Mouse (Mus musculus): Measurements from ENCODE around the gene Optc. TPM values are rescaled to one million over a fixed set of nuclear protein-coding genes. Genes with fewer than 3 reads are reported as not detected.

Gene Optc
- polyA plus RNA-seq, 1 experiment from 2014 or later: 2.2 TPM

- Histone ChIP-seq H3K9ac (replicated peaks; ENCODE audit: low read depth, low read length) (no peak overlapping the region), H3K36me3 (ENCODE audit: control insufficient read depth, insufficient read depth) (no peaks in the 10 kb centered on the region), H3K27ac (ENCODE audit: low read length) (no peak overlapping the region), H3K4me3 (replicated peaks; ENCODE audit: low read length) (no peak overlapping the region), H3K4me2 (ENCODE audit: low read length) (no peak overlapping the region), H3K9me3 (ENCODE audit: control insufficient read depth, low read length) (no peaks in the 10 kb centered on the region), H3K27me3 (replicated peaks; ENCODE audit: control insufficient read depth, insufficient read depth, low read length) (no peaks in the 10 kb centered on the region), H3K4me1 (replicated peaks; ENCODE audit: control insufficient read depth, insufficient read depth, low read length) (peaks cover 30% of the 10 kb centered on the region)
- ATAC-seq: no peak
- 83% methylated on average over 7 of the region's 7 CpGs for WGBS
These were observed 2.3 kb upstream of the Optc start for GRCm38 (mm10) chr1:133910108-133910507.

GRCm38 (mm10) chr1:133908659-133909575 is 1.1 kb upstream of the Optc start:
- H3K27me3 ChIP-seq (replicated peaks; ENCODE audit: control insufficient read depth, insufficient read depth, low read length): no peaks in the 10 kb centered on the region
- no peaks in the 10 kb centered on the region for H3K9me3 ChIP-seq (ENCODE audit: control insufficient read depth, low read length)
- H3K36me3 ChIP-seq (ENCODE audit: control insufficient read depth, insufficient read depth): no peaks in the 10 kb centered on the region
- WGBS: 8% methylated on average over 27 of the region's 27 CpGs
- peak overlapping the region; percentile 84 for H3K4me2 ChIP-seq (ENCODE audit: low read length)
- peaks cover 30% of the 10 kb centered on the region for H3K4me1 ChIP-seq (replicated peaks; ENCODE audit: control insufficient read depth, insufficient read depth, low read length)
- ATAC-seq: peak; percentile 57
- H3K9ac ChIP-seq (replicated peaks; ENCODE audit: low read depth, low read length): peak overlapping the region; percentile 55
- peak overlapping the region; percentile 41 for H3K4me3 ChIP-seq (replicated peaks; ENCODE audit: low read length)
- H3K27ac ChIP-seq (ENCODE audit: low read length): peak overlapping the region; percentile 79

GRCm38 (mm10) chr1:133906420-133906819 is 1.4 kb downstream of the Optc start:
- H3K27ac ChIP-seq (ENCODE audit: low read length): no peak overlapping the region
- no peak overlapping the region for H3K4me3 ChIP-seq (replicated peaks; ENCODE audit: low read length)
- peaks cover 30% of the 10 kb centered on the region for H3K4me1 ChIP-seq (replicated peaks; ENCODE audit: control insufficient read depth, insufficient read depth, low read length)
- H3K9ac ChIP-seq (replicated peaks; ENCODE audit: low read depth, low read length): no peak overlapping the region
- no peaks in the 10 kb centered on the region for H3K9me3 ChIP-seq (ENCODE audit: control insufficient read depth, low read length)
- WGBS: 23% methylated on average over 12 of the region's 12 CpGs
- H3K27me3 ChIP-seq (replicated peaks; ENCODE audit: control insufficient read depth, insufficient read depth, low read length): no peaks in the 10 kb centered on the region
- no peaks in the 10 kb centered on the region for H3K36me3 ChIP-seq (ENCODE audit: control insufficient read depth, insufficient read depth)
- H3K4me2 ChIP-seq (ENCODE audit: low read length): no peak overlapping the region
- ATAC-seq: no peak

- WGBS: 66% methylated on average over 9 of the region's 9 CpGs
- Histone ChIP-seq H3K27me3 (replicated peaks; ENCODE audit: control insufficient read depth, insufficient read depth, low read length) (no peaks in the 10 kb centered on the region), H3K4me1 (replicated peaks; ENCODE audit: control insufficient read depth, insufficient read depth, low read length) (no peaks in the 10 kb centered on the region), H3K4me2 (ENCODE audit: low read length) (no peak overlapping the region), H3K27ac (ENCODE audit: low read length) (no peak overlapping the region), H3K9ac (replicated peaks; ENCODE audit: low read depth, low read length) (no peak overlapping the region), H3K9me3 (ENCODE audit: control insufficient read depth, low read length) (no peaks in the 10 kb centered on the region), H3K4me3 (replicated peaks; ENCODE audit: low read length) (no peak overlapping the region), H3K36me3 (ENCODE audit: control insufficient read depth, insufficient read depth) (no peaks in the 10 kb centered on the region)
- ATAC-seq: no peak
These were observed 7.0 kb downstream of the Optc start for GRCm38 (mm10) chr1:133900825-133901224.

- no peak overlapping the region for H3K9ac ChIP-seq (replicated peaks; ENCODE audit: low read depth, low read length)
- no peak overlapping the region for H3K27ac ChIP-seq (ENCODE audit: low read length)
- H3K4me1 ChIP-seq (replicated peaks; ENCODE audit: control insufficient read depth, insufficient read depth, low read length): no peaks in the 10 kb centered on the region
- 76% methylated on average over 9 of the region's 9 CpGs for WGBS
- H3K27me3 ChIP-seq (replicated peaks; ENCODE audit: control insufficient read depth, insufficient read depth, low read length): no peaks in the 10 kb centered on the region
- H3K4me3 ChIP-seq (replicated peaks; ENCODE audit: low read length): no peak overlapping the region
- H3K9me3 ChIP-seq (ENCODE audit: control insufficient read depth, low read length): no peaks in the 10 kb centered on the region
- ATAC-seq: no peak
- H3K36me3 ChIP-seq (ENCODE audit: control insufficient read depth, insufficient read depth): no peaks in the 10 kb centered on the region
- H3K4me2 ChIP-seq (ENCODE audit: low read length): no peak overlapping the region
These were observed 8.7 kb downstream of the Optc start for GRCm38 (mm10) chr1:133899043-133899542.

GRCm38 (mm10) chr1:133897293-133897692 is 10.5 kb downstream of the Optc start:
- no peaks in the 10 kb centered on the region for H3K27me3 ChIP-seq (replicated peaks; ENCODE audit: control insufficient read depth, insufficient read depth, low read length)
- no peak overlapping the region for H3K9ac ChIP-seq (replicated peaks; ENCODE audit: low read depth, low read length)
- no peak overlapping the region for H3K27ac ChIP-seq (ENCODE audit: low read length)
- no peaks in the 10 kb centered on the region for H3K36me3 ChIP-seq (ENCODE audit: control insufficient read depth, insufficient read depth)
- WGBS: 66% methylated on average over 6 of the region's 6 CpGs
- no peak for ATAC-seq
- H3K9me3 ChIP-seq (ENCODE audit: control insufficient read depth, low read length): no peaks in the 10 kb centered on the region
- H3K4me1 ChIP-seq (replicated peaks; ENCODE audit: control insufficient read depth, insufficient read depth, low read length): no peaks in the 10 kb centered on the region
- H3K4me2 ChIP-seq (ENCODE audit: low read length): no peak overlapping the region
- no peak overlapping the region for H3K4me3 ChIP-seq (replicated peaks; ENCODE audit: low read length)

GRCm38 (mm10) chr1:133891489-133891888 is 16.3 kb downstream of the Optc start:
- WGBS: 40% methylated on average over 5 of the region's 5 CpGs
- ATAC-seq: no peak

GRCm38 (mm10) chr1:133889949-133890598 is 17.7 kb downstream of the Optc start:
- peak overlapping the region; percentile 4; the same call in 1 of the 2 replicates for H3K4me3 ChIP-seq (replicated peaks; ENCODE audit: low read length)
- no peaks in the 10 kb centered on the region for H3K9me3 ChIP-seq (ENCODE audit: control insufficient read depth, low read length)
- H3K36me3 ChIP-seq (ENCODE audit: control insufficient read depth, insufficient read depth): no peaks in the 10 kb centered on the region
- WGBS: 15% methylated on average over 20 of the region's 20 CpGs
- 0 out of 2 replicates have a peak, but pooled peaks have one; percentile 27 for ATAC-seq
- no peak overlapping the region for H3K27ac ChIP-seq (ENCODE audit: low read length)
- H3K4me1 ChIP-seq (replicated peaks; ENCODE audit: control insufficient read depth, insufficient read depth, low read length): peaks cover 25% of the 10 kb centered on the region
- peak overlapping the region; percentile 40; the same call in 1 of the 2 replicates for H3K9ac ChIP-seq (replicated peaks; ENCODE audit: low read depth, low read length)
- no peaks in the 10 kb centered on the region for H3K27me3 ChIP-seq (replicated peaks; ENCODE audit: control insufficient read depth, insufficient read depth, low read length)
- H3K4me2 ChIP-seq (ENCODE audit: low read length): peak overlapping the region; percentile 39

More at GRCm38 (mm10) chr1:133891489-133891888, 16.3 kb downstream of the Optc start:
- H3K4me1 ChIP-seq (replicated peaks; ENCODE audit: control insufficient read depth, insufficient read depth, low read length): peaks cover 22% of the 10 kb centered on the region
- H3K9me3 ChIP-seq (ENCODE audit: control insufficient read depth, low read length): no peaks in the 10 kb centered on the region
- no peaks in the 10 kb centered on the region for H3K27me3 ChIP-seq (replicated peaks; ENCODE audit: control insufficient read depth, insufficient read depth, low read length)
- no peaks in the 10 kb centered on the region for H3K36me3 ChIP-seq (ENCODE audit: control insufficient read depth, insufficient read depth)
- H3K9ac ChIP-seq (replicated peaks; ENCODE audit: low read depth, low read length): no peak overlapping the region
- no peak overlapping the region for H3K4me2 ChIP-seq (ENCODE audit: low read length)
- H3K4me3 ChIP-seq (replicated peaks; ENCODE audit: low read length): no peak overlapping the region
- no peak overlapping the region for H3K27ac ChIP-seq (ENCODE audit: low read length)

- H3K9me3 ChIP-seq (ENCODE audit: control insufficient read depth, low read length): no peaks in the 10 kb centered on the region
- no peaks in the 10 kb centered on the region for H3K36me3 ChIP-seq (ENCODE audit: control insufficient read depth, insufficient read depth)
- H3K9ac ChIP-seq (replicated peaks; ENCODE audit: low read depth, low read length): no peak overlapping the region
- 71% methylated on average over 5 of the region's 5 CpGs for WGBS
- no peak overlapping the region; the same call in 1 of the 2 replicates for H3K27ac ChIP-seq (ENCODE audit: low read length)
- H3K4me3 ChIP-seq (replicated peaks; ENCODE audit: low read length): no peak overlapping the region
- no peak for ATAC-seq
- peaks cover 25% of the 10 kb centered on the region for H3K4me1 ChIP-seq (replicated peaks; ENCODE audit: control insufficient read depth, insufficient read depth, low read length)
- no peak overlapping the region for H3K4me2 ChIP-seq (ENCODE audit: low read length)
- no peaks in the 10 kb centered on the region for H3K27me3 ChIP-seq (replicated peaks; ENCODE audit: control insufficient read depth, insufficient read depth, low read length)
These were observed 20.1 kb downstream of the Optc start for GRCm38 (mm10) chr1:133887538-133888250.
